Mouse (Mus musculus) CH12.LX (cell line): ENCODE data around the gene Gm20388.

Source experiments
- EP300 ChIP-seq: IDR thresholded peaks from 2 replicates; pipeline ENCODE4 v1.6.1; 2011; ENCODE audit warnings: low read length, improper control_type of control experiment
- MXI1 ChIP-seq: IDR thresholded peaks from 2 replicates; pipeline ENCODE4 v1.6.1; 2011; ENCODE audit warnings: mild to moderate bottlenecking, low read depth, low read length, improper control_type of control experiment
- POLR2A ChIP-seq: IDR thresholded peaks from 2 replicates; pipeline ENCODE4 v1.6.1; 2011; ENCODE audit warnings: low read depth, mild to moderate bottlenecking, improper control_type of control experiment, low read length
- ZKSCAN1 ChIP-seq: IDR thresholded peaks from 2 replicates; pipeline ENCODE4 v1.6.1; 2012; ENCODE audit warnings: low read depth, inconsistent platforms, low read length, improper control_type of control experiment, borderline replicate concordance

DNA sequence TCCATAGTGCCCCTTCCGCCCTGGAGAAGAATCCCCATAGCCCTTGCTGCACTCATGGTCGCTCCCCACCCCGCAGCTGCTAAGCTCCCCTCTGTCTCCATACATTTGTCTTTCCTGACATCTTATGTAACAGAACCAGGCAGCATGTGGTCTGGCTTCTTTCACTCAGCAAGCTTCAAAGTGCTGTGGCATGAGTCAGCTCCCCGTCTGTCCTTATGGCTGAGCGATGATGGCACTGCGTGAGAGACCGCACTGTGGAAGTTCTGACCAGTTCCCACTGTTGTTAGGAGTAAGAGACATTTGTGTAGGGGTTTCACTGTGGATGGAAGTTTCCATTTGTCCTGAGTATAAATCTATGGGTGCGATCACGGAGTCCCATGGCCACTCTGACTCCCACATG, 2270.8 kb downstream of the Gm20388 start:
- TF ChIP-seq MXI1 (no peak), POLR2A (no peak), ZKSCAN1 (no peak), EP300 (no peak)
